Mouse (Mus musculus): ENCODE results near the gene Atg101. TPM values are rescaled to one million over a fixed set of nuclear protein-coding genes. Genes with fewer than 3 reads are reported as not detected.

Gene Atg101
- polyA plus RNA-seq, 1 experiment from 2014 or later: 66.5 TPM

DNA sequence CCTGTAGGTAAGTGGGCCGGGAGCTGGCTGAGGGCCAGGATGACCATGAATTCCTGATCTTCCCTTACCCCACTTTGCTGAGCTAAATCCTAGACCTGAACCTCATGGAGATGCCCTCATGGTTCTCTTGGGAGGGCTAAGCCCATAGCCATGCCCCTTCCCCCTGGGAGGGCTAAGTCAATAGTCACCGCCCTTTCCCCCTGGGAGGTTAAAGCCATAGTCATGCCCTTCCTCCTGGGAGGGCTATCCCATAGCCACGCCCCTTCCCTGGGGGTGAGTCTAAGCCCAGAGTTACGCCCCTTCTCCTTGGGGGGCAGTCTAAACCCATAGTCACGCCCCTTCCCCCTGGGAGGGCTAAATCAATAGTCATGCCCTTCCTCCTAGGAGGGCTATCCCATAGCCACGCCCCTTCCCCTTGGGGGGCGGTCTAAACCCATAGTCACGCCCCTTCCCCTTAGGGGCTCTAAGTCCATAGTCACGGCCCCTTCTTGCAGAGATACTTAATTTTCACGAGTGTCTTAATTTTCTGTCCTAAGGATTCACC, 42.0 kb downstream of the Atg101 start:
- no peak overlapping the region for H3K9ac ChIP-seq (ENCODE audit: low read depth, low read length)
- WGBS: 39% methylated on average over 10 of the region's 10 CpGs
- no peak overlapping the region for H3K4me2 ChIP-seq (replicated peaks; ENCODE audit: low read depth, low read length)
- H3K4me3 ChIP-seq (ENCODE audit: low read depth, low read length): no peak overlapping the region
- DNase-seq (ENCODE audit: low spot score) (no peak), ATAC-seq (ENCODE audit: low FRiP score) (no peak)
- H3K36me3 ChIP-seq (ENCODE audit: control insufficient read depth, insufficient read depth, low read length): no peaks in the 10 kb centered on the region
- no peaks in the 10 kb centered on the region for H3K27me3 ChIP-seq (ENCODE audit: control insufficient read depth, insufficient read depth, low read length)
- no peaks in the 10 kb centered on the region for H3K9me3 ChIP-seq (ENCODE audit: control insufficient read depth, low read length)
- no peaks in the 10 kb centered on the region for H3K4me1 ChIP-seq (replicated peaks; ENCODE audit: control insufficient read depth, insufficient read depth, low read length)
- no peak overlapping the region for H3K27ac ChIP-seq (ENCODE audit: low read depth, low read length)

GRCm38 (mm10) chr15:101327282-101327681, 43.2 kb downstream of the Atg101 start:
- DNase-seq (ENCODE audit: low spot score) (peak; percentile 83), ATAC-seq (ENCODE audit: low FRiP score) (no peak)
- 3% methylated on average over 6 of the region's 6 CpGs for WGBS
- Histone ChIP-seq H3K4me1 (replicated peaks; ENCODE audit: control insufficient read depth, insufficient read depth, low read length) (no peaks in the 10 kb centered on the region), H3K4me2 (replicated peaks; ENCODE audit: low read depth, low read length) (no peak overlapping the region), H3K9ac (ENCODE audit: low read depth, low read length) (no peak overlapping the region), H3K4me3 (ENCODE audit: low read depth, low read length) (no peak overlapping the region), H3K27me3 (ENCODE audit: control insufficient read depth, insufficient read depth, low read length) (no peaks in the 10 kb centered on the region), H3K27ac (ENCODE audit: low read depth, low read length) (no peak overlapping the region), H3K36me3 (ENCODE audit: control insufficient read depth, insufficient read depth, low read length) (no peaks in the 10 kb centered on the region), H3K9me3 (ENCODE audit: control insufficient read depth, low read length) (no peaks in the 10 kb centered on the region)

GRCm38 (mm10) chr15:101328876-101329563, 44.9 kb downstream of the Atg101 start:
- no peak for DNase-seq (ENCODE audit: low spot score)

GRCm38 (mm10) chr15:101329564-101329892, 45.5 kb downstream of the Atg101 start:
- H3K36me3 ChIP-seq (ENCODE audit: control insufficient read depth, insufficient read depth, low read length): no peaks in the 10 kb centered on the region
- H3K9me3 ChIP-seq (ENCODE audit: control insufficient read depth, low read length): no peaks in the 10 kb centered on the region
- no peak overlapping the region for H3K4me3 ChIP-seq (ENCODE audit: low read depth, low read length)
- no peak overlapping the region for H3K9ac ChIP-seq (ENCODE audit: low read depth, low read length)
- ATAC-seq (ENCODE audit: low FRiP score) (no peak), DNase-seq (ENCODE audit: low spot score) (no peak)
- H3K27me3 ChIP-seq (ENCODE audit: control insufficient read depth, insufficient read depth, low read length): no peaks in the 10 kb centered on the region
- no peak overlapping the region for H3K27ac ChIP-seq (ENCODE audit: low read depth, low read length)
- no peak overlapping the region for H3K4me2 ChIP-seq (replicated peaks; ENCODE audit: low read depth, low read length)
- WGBS: 53% methylated on average over 3 of the region's 3 CpGs
- H3K4me1 ChIP-seq (replicated peaks; ENCODE audit: control insufficient read depth, insufficient read depth, low read length): no peaks in the 10 kb centered on the region

More at GRCm38 (mm10) chr15:101328876-101329563, 44.9 kb downstream of the Atg101 start:
- H3K36me3 ChIP-seq (ENCODE audit: control insufficient read depth, insufficient read depth, low read length): no peaks in the 10 kb centered on the region
- H3K4me3 ChIP-seq (ENCODE audit: low read depth, low read length): no peak overlapping the region
- 68% methylated on average over 3 of the region's 3 CpGs for WGBS
- no peaks in the 10 kb centered on the region for H3K9me3 ChIP-seq (ENCODE audit: control insufficient read depth, low read length)
- no peak overlapping the region for H3K27ac ChIP-seq (ENCODE audit: low read depth, low read length)
- no peak overlapping the region for H3K4me2 ChIP-seq (replicated peaks; ENCODE audit: low read depth, low read length)
- no peaks in the 10 kb centered on the region for H3K4me1 ChIP-seq (replicated peaks; ENCODE audit: control insufficient read depth, insufficient read depth, low read length)
- H3K27me3 ChIP-seq (ENCODE audit: control insufficient read depth, insufficient read depth, low read length): no peaks in the 10 kb centered on the region
- ATAC-seq (ENCODE audit: low FRiP score): no peak
- no peak overlapping the region for H3K9ac ChIP-seq (ENCODE audit: low read depth, low read length)

GRCm38 (mm10) chr15:101331090-101331489, 47.0 kb downstream of the Atg101 start:
- H3K9me3 ChIP-seq (ENCODE audit: control insufficient read depth, low read length): no peaks in the 10 kb centered on the region
- H3K36me3 ChIP-seq (ENCODE audit: control insufficient read depth, insufficient read depth, low read length): no peaks in the 10 kb centered on the region
- DNase-seq (ENCODE audit: low spot score): no peak
- WGBS: 87% methylated on average over 4 of the region's 4 CpGs
- ATAC-seq (ENCODE audit: low FRiP score): no peak
- no peak overlapping the region for H3K9ac ChIP-seq (ENCODE audit: low read depth, low read length)
- H3K27me3 ChIP-seq (ENCODE audit: control insufficient read depth, insufficient read depth, low read length): no peaks in the 10 kb centered on the region
- H3K4me1 ChIP-seq (replicated peaks; ENCODE audit: control insufficient read depth, insufficient read depth, low read length): no peaks in the 10 kb centered on the region
- no peak overlapping the region for H3K4me3 ChIP-seq (ENCODE audit: low read depth, low read length)
- no peak overlapping the region for H3K4me2 ChIP-seq (replicated peaks; ENCODE audit: low read depth, low read length)
- H3K27ac ChIP-seq (ENCODE audit: low read depth, low read length): no peak overlapping the region

DNA sequence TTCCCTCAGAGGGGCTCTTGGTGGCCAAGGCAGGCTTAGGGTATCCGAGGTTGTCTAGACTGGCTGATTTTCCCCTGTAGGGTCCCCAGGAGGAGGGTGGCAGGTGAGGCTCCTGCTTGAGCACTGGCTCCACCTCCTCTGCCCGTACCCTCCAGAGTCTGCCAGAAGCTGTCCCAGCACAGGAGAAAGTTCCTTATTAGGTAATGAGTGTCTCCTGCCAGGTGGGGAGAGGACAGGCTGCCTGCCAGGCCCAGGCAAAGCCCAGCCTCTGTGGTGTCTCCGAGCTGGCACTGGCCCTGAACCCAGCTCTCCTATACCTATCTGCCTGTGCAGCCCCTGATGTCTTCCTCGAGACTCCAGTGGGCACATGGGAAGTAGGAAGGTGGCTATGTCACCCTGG, 48.3 kb downstream of the Atg101 start:
- Histone ChIP-seq H3K4me1 (replicated peaks; ENCODE audit: control insufficient read depth, insufficient read depth, low read length) (no peaks in the 10 kb centered on the region), H3K27me3 (ENCODE audit: control insufficient read depth, insufficient read depth, low read length) (no peaks in the 10 kb centered on the region), H3K9me3 (ENCODE audit: control insufficient read depth, low read length) (no peaks in the 10 kb centered on the region), H3K27ac (ENCODE audit: low read depth, low read length) (no peak overlapping the region), H3K36me3 (ENCODE audit: control insufficient read depth, insufficient read depth, low read length) (no peaks in the 10 kb centered on the region), H3K4me2 (replicated peaks; ENCODE audit: low read depth, low read length) (no peak overlapping the region), H3K4me3 (ENCODE audit: low read depth, low read length) (no peak overlapping the region), H3K9ac (ENCODE audit: low read depth, low read length) (no peak overlapping the region)
- ATAC-seq (ENCODE audit: low FRiP score) (no peak), DNase-seq (ENCODE audit: low spot score) (no peak)
- WGBS: 79% methylated on average over 4 of the region's 4 CpGs

GRCm38 (mm10) chr15:101333165-101333564, 49.1 kb downstream of the Atg101 start:
- DNase-seq (ENCODE audit: low spot score) (no peak), ATAC-seq (ENCODE audit: low FRiP score) (no peak)
- no peaks in the 10 kb centered on the region for H3K4me1 ChIP-seq (replicated peaks; ENCODE audit: control insufficient read depth, insufficient read depth, low read length)
- WGBS: 37% methylated on average over 1 of the region's 1 CpGs
- no peak overlapping the region for H3K27ac ChIP-seq (ENCODE audit: low read depth, low read length)
- H3K4me2 ChIP-seq (replicated peaks; ENCODE audit: low read depth, low read length): no peak overlapping the region
- no peaks in the 10 kb centered on the region for H3K9me3 ChIP-seq (ENCODE audit: control insufficient read depth, low read length)
- no peak overlapping the region for H3K4me3 ChIP-seq (ENCODE audit: low read depth, low read length)
- no peaks in the 10 kb centered on the region for H3K36me3 ChIP-seq (ENCODE audit: control insufficient read depth, insufficient read depth, low read length)
- no peaks in the 10 kb centered on the region for H3K27me3 ChIP-seq (ENCODE audit: control insufficient read depth, insufficient read depth, low read length)
- no peak overlapping the region for H3K9ac ChIP-seq (ENCODE audit: low read depth, low read length)

- Histone ChIP-seq H3K4me1 (replicated peaks; ENCODE audit: control insufficient read depth, insufficient read depth, low read length) (no peaks in the 10 kb centered on the region), H3K27ac (ENCODE audit: low read depth, low read length) (no peak overlapping the region), H3K27me3 (ENCODE audit: control insufficient read depth, insufficient read depth, low read length) (no peaks in the 10 kb centered on the region), H3K9me3 (ENCODE audit: control insufficient read depth, low read length) (no peaks in the 10 kb centered on the region), H3K4me3 (ENCODE audit: low read depth, low read length) (no peak overlapping the region), H3K9ac (ENCODE audit: low read depth, low read length) (no peak overlapping the region), H3K4me2 (replicated peaks; ENCODE audit: low read depth, low read length) (no peak overlapping the region), H3K36me3 (ENCODE audit: control insufficient read depth, insufficient read depth, low read length) (no peaks in the 10 kb centered on the region)
- DNase-seq (ENCODE audit: low spot score): no peak
- ATAC-seq (ENCODE audit: low FRiP score): no peak
- 62% methylated on average over 4 of the region's 4 CpGs for WGBS
Observed at GRCm38 (mm10) chr15:101333648-101334047, 49.6 kb downstream of the Atg101 start.

DNA sequence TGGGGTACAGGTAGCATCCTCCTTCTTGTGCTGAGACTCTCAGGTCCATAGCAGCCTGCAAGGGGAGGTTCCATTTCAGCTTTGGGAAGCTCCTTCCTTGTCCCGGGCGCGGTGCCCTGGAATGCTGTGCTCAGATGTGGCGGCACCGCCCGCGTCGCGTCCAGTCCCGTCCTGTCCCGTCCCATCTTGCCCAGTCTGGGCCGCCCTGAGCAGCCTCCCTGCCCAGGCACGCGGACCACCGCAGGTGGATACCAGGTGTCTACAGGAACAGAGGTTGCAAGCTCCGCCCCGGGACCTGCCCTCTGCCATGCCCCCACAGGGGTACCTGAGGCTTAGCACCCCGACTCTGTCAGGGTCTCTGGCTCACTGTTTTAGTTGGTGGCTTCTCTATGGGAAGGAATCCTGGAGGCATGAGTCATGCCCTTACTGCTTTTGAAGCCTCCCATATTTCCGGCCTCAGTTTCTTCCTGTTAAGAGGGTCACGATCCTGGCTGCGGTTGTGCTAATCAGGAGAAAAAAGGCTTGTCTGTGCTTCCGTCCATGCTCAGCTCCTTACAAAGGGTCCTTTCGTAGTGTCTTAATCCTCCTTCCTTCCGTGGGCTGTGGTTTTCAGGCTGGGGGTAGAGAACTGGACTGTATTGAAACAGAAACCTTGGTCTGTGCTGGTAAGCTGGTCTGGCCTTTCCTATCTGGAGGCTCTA, 52.6 kb downstream of the Atg101 start:
- Histone ChIP-seq H3K27ac (ENCODE audit: low read depth, low read length) (no peak overlapping the region), H3K4me2 (replicated peaks; ENCODE audit: low read depth, low read length) (no peak overlapping the region), H3K4me1 (replicated peaks; ENCODE audit: control insufficient read depth, insufficient read depth, low read length) (no peaks in the 10 kb centered on the region), H3K9me3 (ENCODE audit: control insufficient read depth, low read length) (no peaks in the 10 kb centered on the region), H3K9ac (ENCODE audit: low read depth, low read length) (no peak overlapping the region), H3K36me3 (ENCODE audit: control insufficient read depth, insufficient read depth, low read length) (no peaks in the 10 kb centered on the region), H3K27me3 (ENCODE audit: control insufficient read depth, insufficient read depth, low read length) (peaks cover 2% of the 10 kb centered on the region; the same call in 1 of the 2 replicates), H3K4me3 (ENCODE audit: low read depth, low read length) (no peak overlapping the region)
- ATAC-seq (ENCODE audit: low FRiP score): no peak
- no peak for DNase-seq (ENCODE audit: low spot score)
- WGBS: 48% methylated on average over 24 of the region's 24 CpGs

Measured in hindbrain, embryonic 11.5 days (tissue).